Mouse (Mus musculus): ENCODE data around the gene AI481877.

The AI481877 gene

GRCm38 (mm10) chr4:59125053-59125452 is 13.7 kb downstream of the AI481877 start:
- no peak for DNase-seq (ENCODE audit: low read depth)

GRCm38 (mm10) chr4:59123557-59123956 is 15.2 kb downstream of the AI481877 start:
- peak; percentile 20 for DNase-seq (ENCODE audit: low read depth)

GRCm38 (mm10) chr4:59117644-59118495 is 20.9 kb downstream of the AI481877 start:
- no peak for DNase-seq (ENCODE audit: low read depth)

GRCm38 (mm10) chr4:59108721-59109120 is 30.1 kb downstream of the AI481877 start:
- DNase-seq (ENCODE audit: low read depth): no peak

GRCm38 (mm10) chr4:59107886-59108285 is 30.9 kb downstream of the AI481877 start:
- DNase-seq (ENCODE audit: low read depth): no peak

- no peak for DNase-seq (ENCODE audit: low read depth)
Observed at GRCm38 (mm10) chr4:59106661-59107060, 32.1 kb downstream of the AI481877 start.

- no peak for DNase-seq (ENCODE audit: low read depth)
Observed at GRCm38 (mm10) chr4:59104166-59104565, 34.6 kb downstream of the AI481877 start.

GRCm38 (mm10) chr4:59096393-59096792 is 42.4 kb downstream of the AI481877 start:
- DNase-seq (ENCODE audit: low read depth): peak; percentile 88

GRCm38 (mm10) chr4:59089391-59089790 is 49.4 kb downstream of the AI481877 start:
- DNase-seq (ENCODE audit: low read depth): peak; percentile 4

GRCm38 (mm10) chr4:59083430-59083829 is 55.4 kb downstream of the AI481877 start:
- peak; percentile 71 for DNase-seq (ENCODE audit: low read depth)

- DNase-seq (ENCODE audit: low read depth): no peak
Observed at GRCm38 (mm10) chr4:59069276-59069675, 69.5 kb downstream of the AI481877 start.

GRCm38 (mm10) chr4:59062526-59062925 is 76.3 kb downstream of the AI481877 start:
- no peak for DNase-seq (ENCODE audit: low read depth)

GRCm38 (mm10) chr4:59057929-59058328 is 80.9 kb downstream of the AI481877 start:
- DNase-seq (ENCODE audit: low read depth): peak; percentile 37

GRCm38 (mm10) chr4:59051081-59051480 is 87.7 kb downstream of the AI481877 start:
- DNase-seq (ENCODE audit: low read depth): peak; percentile 63

- no peak for DNase-seq (ENCODE audit: low read depth)
Observed at GRCm38 (mm10) chr4:59047222-59047621, 91.6 kb downstream of the AI481877 start.

GRCm38 (mm10) chr4:59043891-59044290 is 94.9 kb downstream of the AI481877 start:
- DNase-seq (ENCODE audit: low read depth): peak; percentile 42

- no peak for DNase-seq (ENCODE audit: low read depth)
Observed at GRCm38 (mm10) chr4:59043074-59043473, 95.7 kb downstream of the AI481877 start.

GRCm38 (mm10) chr4:59040397-59041287 is 98.1 kb downstream of the AI481877 start:
- peak; percentile 12 for DNase-seq (ENCODE audit: low read depth)

GRCm38 (mm10) chr4:59037525-59037924 is 101.3 kb downstream of the AI481877 start:
- DNase-seq (ENCODE audit: low read depth): no peak

GRCm38 (mm10) chr4:59036490-59037127 is 102.2 kb downstream of the AI481877 start:
- DNase-seq (ENCODE audit: low read depth): peak; percentile 93

- peak; percentile 40 for DNase-seq (ENCODE audit: low read depth)
Observed at GRCm38 (mm10) chr4:59035786-59036350, 102.9 kb downstream of the AI481877 start.

All from 416B (cell line).